Mouse (Mus musculus) ES-CJ7 (cell line): Measurements from ENCODE around the gene Slc35b2.
A peak's percentile ranks its signal among the peaks of the same experiment; 100 is the strongest.

Experiments
- DNase-seq: peaks from one replicate; pipeline ENCODE4 v3.0.0; 2011; ENCODE audit warnings: low read depth, low spot score

Gene Slc35b2

GRCm38 (mm10) chr17:45564531-45565084, 934 bp downstream of the Slc35b2 start:
- DNase-seq = peak; percentile 64

GRCm38 (mm10) chr17:45565103-45565502, 1.4 kb downstream of the Slc35b2 start:
- no peak for DNase-seq

GRCm38 (mm10) chr17:45566031-45566359, 2.3 kb downstream of the Slc35b2 start:
- no peak for DNase-seq

GRCm38 (mm10) chr17:45566360-45567161, 2.9 kb downstream of the Slc35b2 start:
- peak; percentile 64 for DNase-seq

- DNase-seq = peak; percentile 75
These were observed 3.5 kb downstream of the Slc35b2 start for GRCm38 (mm10) chr17:45567162-45567601.

- DNase-seq = no peak
These were observed 5.3 kb downstream of the Slc35b2 start for GRCm38 (mm10) chr17:45568990-45569389.

- DNase-seq = no peak
These were observed 6.3 kb downstream of the Slc35b2 start for GRCm38 (mm10) chr17:45569999-45570398.

- peak; percentile 92 for DNase-seq
These were observed 8.7 kb downstream of the Slc35b2 start for GRCm38 (mm10) chr17:45572103-45573086.

GRCm38 (mm10) chr17:45573087-45573779, 9.6 kb downstream of the Slc35b2 start, which contains the start of gene Hsp90ab1:
Gene Hsp90ab1 (minus strand): TSS chr17:45573271.
- peak; percentile 99 for DNase-seq

GRCm38 (mm10) chr17:45573780-45574123, 10.1 kb downstream of the Slc35b2 start:
- peak; percentile 97 for DNase-seq

- DNase-seq = peak; percentile 79
These were observed 10.6 kb downstream of the Slc35b2 start for GRCm38 (mm10) chr17:45574129-45574761.

- DNase-seq = no peak
These were observed 11.6 kb downstream of the Slc35b2 start for GRCm38 (mm10) chr17:45575123-45575897.

- no peak for DNase-seq
These were observed 14.6 kb downstream of the Slc35b2 start for GRCm38 (mm10) chr17:45578242-45578641.

- peak; percentile 81 for DNase-seq
These were observed 15.2 kb downstream of the Slc35b2 start for GRCm38 (mm10) chr17:45578843-45579242.

GRCm38 (mm10) chr17:45579554-45579953, 15.9 kb downstream of the Slc35b2 start:
- DNase-seq = no peak

GRCm38 (mm10) chr17:45580958-45581477, 17.3 kb downstream of the Slc35b2 start:
- no peak for DNase-seq

- DNase-seq = peak; percentile 87
These were observed 17.9 kb downstream of the Slc35b2 start for GRCm38 (mm10) chr17:45581567-45581983.

GRCm38 (mm10) chr17:45582188-45582587, 18.5 kb downstream of the Slc35b2 start:
- no peak for DNase-seq

- DNase-seq = peak; percentile 76
These were observed 19.2 kb downstream of the Slc35b2 start for GRCm38 (mm10) chr17:45582715-45583355.
